Mouse (Mus musculus) testis, adult 2 months (tissue): ENCODE measurements around the gene Tmem95.

Experiments
- CTCF ChIP-seq: fragments of 200-500 bp; IDR thresholded peaks from 2 replicates; pipeline ENCODE4 v1.5.1; 2012; ENCODE audit warnings: low read depth, mild to moderate bottlenecking, inconsistent platforms, low read length, moderate library complexity; ENCODE audit not compliant: control insufficient read depth, insufficient read depth, insufficient replicate concordance
- POLR2A ChIP-seq: fragments of 200-500 bp; IDR thresholded peaks from 2 replicates; pipeline ENCODE4 v1.6.1; 2012; ENCODE audit warnings: low read depth, mild to moderate bottlenecking, inconsistent platforms, low read length, moderate library complexity; ENCODE audit not compliant: control insufficient read depth

DNA sequence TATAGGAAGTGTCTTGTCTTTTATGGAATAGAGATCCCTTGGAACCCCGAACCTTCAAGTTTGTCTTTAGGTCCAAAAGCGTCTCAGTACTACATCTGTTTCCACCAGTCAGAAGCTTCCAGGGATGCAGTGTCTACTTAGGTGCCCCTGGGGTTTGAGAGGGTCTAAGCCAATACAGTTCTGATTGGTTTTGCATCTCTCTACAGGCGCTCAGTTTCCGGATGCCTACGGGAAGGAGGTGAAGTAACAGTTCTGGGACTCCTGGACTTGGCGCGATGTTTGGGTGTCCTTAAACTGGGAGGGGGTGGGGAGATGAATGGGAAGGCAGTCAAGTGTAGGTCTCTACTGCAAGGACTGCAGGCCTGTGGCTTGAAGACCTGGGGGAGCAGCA is 39.1 kb downstream of the Tmem95 start:
- TF ChIP-seq CTCF, result no peak
- no peak for TF ChIP-seq POLR2A
